Comparison of ENCODE assay signal across 8 mouse cellular contexts in the genomic region with DNA sequence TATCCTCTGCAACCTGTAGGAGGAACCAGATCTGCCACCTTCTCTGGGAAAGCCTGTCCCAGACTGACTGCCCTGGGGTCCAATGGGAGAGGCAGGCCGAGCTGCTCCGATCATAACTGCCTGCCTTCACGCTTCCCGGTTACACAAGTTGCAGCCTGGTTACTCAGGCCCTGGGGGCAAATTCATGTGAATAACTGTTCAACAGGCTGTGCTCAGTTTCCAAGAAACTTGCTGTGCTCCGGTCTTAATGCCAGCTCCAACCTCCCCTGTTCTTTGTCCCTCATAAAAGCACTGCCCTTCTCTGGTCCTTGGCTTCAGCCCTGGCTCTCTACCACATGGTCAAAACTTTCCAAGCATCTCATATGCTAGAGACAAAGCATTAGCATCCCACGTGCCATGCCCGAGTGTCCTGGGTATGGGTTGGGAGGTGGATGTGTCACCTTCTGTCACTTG. TPM values are rescaled to one million over a fixed set of nuclear protein-coding genes. Genes with fewer than 3 reads are reported as not detected.
DNase-seq lines count a peak whose midpoint lies in the region; ATAC-seq and TF ChIP-seq lines count a peak whose summit lies in the region.

No protein-coding gene starts in this region.

- H3K27ac ChIP-seq in heart, embryonic 10.5 days, result peak overlapping the region; percentile 72; the same call in 1 of the 2 replicates
- peak overlapping the region; percentile 79 for H3K27ac ChIP-seq in kidney, embryonic 15.5 days
- H3K27ac ChIP-seq in neural tube, embryonic 15.5 days (replicated peaks), result peak overlapping the region; percentile 49

- CTCF ChIA-PET in Patski (lab: Charles Lee), result interaction anchor here (0.7 to 14.3 kb wide), 8 partner anchors 11 to 239 kb away, joined by 3 to 220 read pairs (median 4); no protein-coding TSS in a partner anchor

- peaks cover 42% of the 10 kb centered on the region for H3K4me1 ChIP-seq in heart, embryonic 10.5 days
- peaks cover 19% of the 10 kb centered on the region for H3K4me1 ChIP-seq in kidney, embryonic 15.5 days
- H3K4me1 ChIP-seq in neural tube, embryonic 15.5 days, result peaks cover 22% of the 10 kb centered on the region

- peak overlapping the region; percentile 19; the same call in 1 of the 2 replicates for H3K4me2 ChIP-seq in kidney, embryonic 15.5 days
- no peak overlapping the region for H3K4me2 ChIP-seq in neural tube, embryonic 15.5 days

- no peaks in the 10 kb centered on the region for H3K27me3 ChIP-seq in Patski
- H3K27me3 ChIP-seq in heart, embryonic 10.5 days (ENCODE audit: insufficient read depth, poor library complexity, severe bottlenecking), result no peaks in the 10 kb centered on the region
- no peaks in the 10 kb centered on the region for H3K27me3 ChIP-seq in kidney, embryonic 15.5 days
- no peaks in the 10 kb centered on the region for H3K27me3 ChIP-seq in neural tube, embryonic 15.5 days (replicated peaks)

- WGBS in heart, embryonic 10.5 days, result 60% methylated on average over 7 of the region's 7 CpGs
- WGBS in kidney, embryonic 15.5 days, result 22% methylated on average over 7 of the region's 7 CpGs
- WGBS in neural tube, embryonic 15.5 days, result 33% methylated on average over 7 of the region's 7 CpGs

- POLR2A ChIA-PET in Patski (lab: Charles Lee), result interaction anchor here (0.8 to 12.4 kb wide), 13 partner anchors 9 to 233 kb away, joined by 3 to 148 read pairs (median 5); a partner anchor contains a TSS

- no peak overlapping the region for H3K4me3 ChIP-seq in heart, embryonic 10.5 days
- H3K4me3 ChIP-seq in kidney, embryonic 15.5 days (replicated peaks), result no peak overlapping the region
- no peak overlapping the region for H3K4me3 ChIP-seq in neural tube, embryonic 15.5 days (replicated peaks)

- ATAC-seq in Patski, result peak; percentile 76
- peak; percentile 82 for ATAC-seq in kidney, embryonic 15.5 days (replicated peaks; ENCODE audit: low FRiP score)
- peak; percentile 42; the same call in 1 of the 2 replicates for ATAC-seq in neural tube, embryonic 15.5 days (ENCODE audit: low FRiP score)
- ATAC-seq in megakaryocyte, adult 5-6 weeks (ENCODE audit: poor library complexity, severe bottlenecking), result no peak

- DNase-seq in 3134 (ENCODE audit: extremely low read depth, insufficient read length, low spot score), result peak; percentile 63
- DNase-seq in Patski (ENCODE audit: low read depth, low spot score), result peak; percentile 99
- no peak for DNase-seq in heart, embryonic 10.5 days (ENCODE audit: low spot score)
- DNase-seq in right cerebral cortex, postnatal 25 days, result no peak
- DNase-seq in thymus, postnatal 4 days, result no peak

- TF ChIP-seq CTCF in Patski (IDR thresholded peaks at IDR 0.05), result no peak

- no peaks in the 10 kb centered on the region for H3K9me3 ChIP-seq in heart, embryonic 10.5 days
- no peaks in the 10 kb centered on the region for H3K9me3 ChIP-seq in kidney, embryonic 15.5 days (replicated peaks)
- no peaks in the 10 kb centered on the region for H3K9me3 ChIP-seq in neural tube, embryonic 15.5 days (replicated peaks)

- H3K36me3 ChIP-seq in heart, embryonic 10.5 days, result peaks cover 33% of the 10 kb centered on the region
- H3K36me3 ChIP-seq in kidney, embryonic 15.5 days, result peaks cover 28% of the 10 kb centered on the region
- peaks cover 27% of the 10 kb centered on the region for H3K36me3 ChIP-seq in neural tube, embryonic 15.5 days

- in situ Hi-C loops in Patski (cut with MboI; ENCODE audit: low pct_unique_long_range_greater_than_20kb), result loop anchor here (5.0 to 10.0 kb wide), 2 partner anchors 55 to 233 kb away; no protein-coding TSS in a partner anchor

- H3K9ac ChIP-seq in kidney, embryonic 15.5 days, result no peak overlapping the region
- H3K9ac ChIP-seq in neural tube, embryonic 15.5 days (replicated peaks), result no peak overlapping the region

RNA-seq across cellular contexts. Expression of a gene that starts 32.3 kb away (rescaled TPM):
- polyA plus RNA-seq in Patski (2021), result 3,406 TPM
- 164 and 228 TPM in 2 replicates for polyA plus RNA-seq in heart, embryonic 10.5 days (2016; fragmentation: Nextera tagmentation; extraction: Ambion mirVana)
- 220 and 247 TPM in 2 replicates for polyA plus RNA-seq in kidney, embryonic 15.5 days (2015; fragmentation: Nextera tagmentation; extraction: Ambion mirVana)
- polyA plus RNA-seq in neural tube, embryonic 15.5 days (2015; fragmentation: Nextera tagmentation; extraction: Ambion mirVana), result 77.2 and 88.7 TPM in 2 replicates
- total RNA-seq in megakaryocyte, adult 5-6 weeks (2015), result 67.9 and 69.6 TPM in 2 replicates
- total RNA-seq in megakaryocyte, adult 5-6 weeks (2017), result 120 and 132 TPM in 2 replicates

Comparison
In these comparisons a context has a peak if more than half of its experiments do, and no peak if none do; other contexts are left out.
1. DNase-seq: peak in 3134 (single experiment) and Patski (single experiment); none in heart, embryonic 10.5 days (single experiment), right cerebral cortex, postnatal 25 days (single experiment) and thymus, postnatal 4 days (single experiment).
2. RNA of a gene that starts 32.3 kb away (polyA plus RNA-seq): 3,406 TPM in Patski (single experiment); 220 to 247 TPM in kidney, embryonic 15.5 days, 164 to 228 TPM in heart, embryonic 10.5 days and 77.2 to 88.7 TPM in neural tube, embryonic 15.5 days; every median in the first group is over 10 times any median in the second.
3. Peak in every context shown above with its lines, with median percentiles within 50 percentile points of each other: H3K27ac ChIP-seq.